Mouse (Mus musculus) G1E (cell line): Measurements from ENCODE around the gene Phlda3. TPM values are rescaled to one million over a fixed set of nuclear protein-coding genes. Genes with fewer than 3 reads are reported as not detected.
A peak's percentile ranks its signal among the peaks of the same experiment; 100 is the strongest.

Experiments
- ATAC-seq: 2 replicates; pipeline ENCODE4 v1.8.0; 2016; ENCODE audit warnings: mild to moderate bottlenecking; ENCODE audit not compliant: insufficient number of reproducible peaks, poor library complexity, low FRiP score, severe bottlenecking; ENCODE audit errors: extremely low read depth
- DNase-seq: peaks from one replicate; pipeline ENCODE4 v3.0.0; 2012; ENCODE audit warnings: low spot score
- H3K27me3 ChIP-seq: 2 replicates; pipeline ENCODE4 v1.6.1; 2012; ENCODE audit warnings: mild to moderate bottlenecking, low read length, inconsistent platforms; ENCODE audit not compliant: insufficient read depth
- H3K36me3 ChIP-seq: replicated peaks from 2 replicates; pipeline ENCODE3; 2012; ENCODE audit warnings: mild to moderate bottlenecking, inconsistent platforms
- H3K4me1 ChIP-seq: 2 replicates; pipeline ENCODE4 v1.6.1; 2012; ENCODE audit warnings: low read depth, low read length, inconsistent platforms, mixed read lengths; ENCODE audit not compliant: insufficient read depth
- H3K4me3 ChIP-seq: 2 replicates; pipeline ENCODE4 v1.5.1; 2012; ENCODE audit warnings: low read depth, mild to moderate bottlenecking, inconsistent platforms, low read length, moderate library complexity, mixed read lengths
- H3K9me3 ChIP-seq: replicated peaks from 2 replicates; pipeline ENCODE4 v1.6.1; 2012; ENCODE audit warnings: inconsistent platforms
- CTCF ChIP-seq: IDR thresholded peaks from 2 replicates; pipeline ENCODE4 v1.5.1; 2012; ENCODE audit warnings: low read depth, low read length, inconsistent platforms, mixed read lengths
- GATA1 ChIP-seq: IDR thresholded peaks from 2 replicates; pipeline ENCODE4 v1.6.1; 2012; ENCODE audit warnings: borderline replicate concordance, low read length, inconsistent platforms, mixed read lengths
- GATA2 ChIP-seq: IDR thresholded peaks from 2 replicates; pipeline ENCODE4 v1.6.1; 2012; ENCODE audit warnings: low read depth, low read length, inconsistent platforms, borderline replicate concordance
- POLR2AphosphoS5 ChIP-seq: IDR thresholded peaks from 2 replicates; pipeline ENCODE4 v1.6.1; 2012; ENCODE audit warnings: low read depth, low read length, inconsistent platforms; ENCODE audit not compliant: insufficient replicate concordance
- TAL1 ChIP-seq: conservative IDR thresholded peaks from 2 replicates; pipeline ENCODE4 v1.6.1; 2012; ENCODE audit warnings: low read depth, low read length, inconsistent platforms, mixed read lengths
- polyA plus RNA-seq: library from polyadenylated mRNA; stranded (reverse); fragments of >175 nt; gene quantifications from 2 replicates; pipeline ENCODE4 v1.2.3, GENCODE M21; 2012
- total RNA-seq, 2 experiments: library from RNA; stranded (forward) in 1 of 2; stranded (reverse) in 1 of 2; fragments of 200-1000 nt in 1 of 2; fragments of >200 nt in 1 of 2; fragmentation: Nextera tagmentation in 1 of 2; gene quantifications; 2 replicates each; pipeline ENCODE4 v1.2.3; 2014 to 2017

The Phlda3 gene
- total and polyA plus RNA-seq, 3 experiments: 0.98 to 5.2 TPM; not detected in 1

- Histone ChIP-seq H3K36me3 (no peaks in the 10 kb centered on the region), H3K4me1 (peaks cover 5% of the 10 kb centered on the region; the same call in 1 of the 2 replicates), H3K9me3 (no peaks in the 10 kb centered on the region), H3K4me3 (0 out of 2 replicates have a peak overlapping the region, but pooled peaks have one; percentile 17), H3K27me3 (peaks cover 27% of the 10 kb centered on the region)
- no peak for ATAC-seq
- no peak for DNase-seq
- TF ChIP-seq POLR2AphosphoS5: no peak
- no peak for TF ChIP-seq CTCF
- no peak for TF ChIP-seq GATA1
- no peak for TF ChIP-seq TAL1
- TF ChIP-seq GATA2: no peak
These were observed 37.1 kb upstream of the Phlda3 start for GRCm38 (mm10) chr1:135728631-135729366.

DNA sequence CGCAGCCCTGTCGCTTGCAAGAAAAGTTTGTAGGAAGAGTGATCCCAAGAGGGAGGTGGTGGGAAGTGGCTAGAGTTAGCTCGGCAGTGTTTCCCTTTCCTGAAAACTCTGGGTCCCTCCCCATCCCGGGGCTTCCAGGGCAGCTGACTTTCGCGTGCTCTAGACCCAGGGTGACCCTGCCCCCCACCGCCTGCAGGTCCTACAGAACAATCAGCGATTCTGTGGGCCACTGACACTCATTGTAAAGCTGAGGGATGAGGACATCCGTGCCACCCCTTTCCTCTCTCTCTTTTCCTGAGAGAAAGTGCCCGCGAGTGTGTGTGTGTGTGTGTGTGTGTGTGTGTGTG, 36.6 kb upstream of the Phlda3 start:
- TF ChIP-seq GATA1 (no peak), CTCF (no peak), GATA2 (no peak), TAL1 (no peak), POLR2AphosphoS5 (no peak)
- H3K4me3 ChIP-seq: 0 out of 2 replicates have a peak overlapping the region, but pooled peaks have one; percentile 17
- no peaks in the 10 kb centered on the region for H3K9me3 ChIP-seq
- H3K36me3 ChIP-seq: no peaks in the 10 kb centered on the region
- peaks cover 30% of the 10 kb centered on the region for H3K27me3 ChIP-seq
- ATAC-seq (no peak), DNase-seq (no peak)
- H3K4me1 ChIP-seq: peaks cover 5% of the 10 kb centered on the region; the same call in 1 of the 2 replicates

GRCm38 (mm10) chr1:135729821-135730220, 36.1 kb upstream of the Phlda3 start:
- peaks cover 31% of the 10 kb centered on the region for H3K27me3 ChIP-seq

GRCm38 (mm10) chr1:135730296-135730695, 35.6 kb upstream of the Phlda3 start:
- Histone ChIP-seq H3K4me3 (no peak overlapping the region), H3K36me3 (no peaks in the 10 kb centered on the region), H3K27me3 (peaks cover 32% of the 10 kb centered on the region), H3K9me3 (no peaks in the 10 kb centered on the region), H3K4me1 (peaks cover 5% of the 10 kb centered on the region; the same call in 1 of the 2 replicates)
- no peak for ATAC-seq
- no peak for DNase-seq
- TF ChIP-seq CTCF: no peak
- TF ChIP-seq GATA2: no peak
- TF ChIP-seq POLR2AphosphoS5: no peak
- TF ChIP-seq TAL1: no peak
- no peak for TF ChIP-seq GATA1

More at GRCm38 (mm10) chr1:135729821-135730220, 36.1 kb upstream of the Phlda3 start:
- DNase-seq (no peak), ATAC-seq (no peak)
- Histone ChIP-seq H3K4me1 (peaks cover 5% of the 10 kb centered on the region; the same call in 1 of the 2 replicates), H3K36me3 (no peaks in the 10 kb centered on the region), H3K9me3 (no peaks in the 10 kb centered on the region), H3K4me3 (no peak overlapping the region)
- TF ChIP-seq CTCF (no peak), POLR2AphosphoS5 (no peak)

DNA sequence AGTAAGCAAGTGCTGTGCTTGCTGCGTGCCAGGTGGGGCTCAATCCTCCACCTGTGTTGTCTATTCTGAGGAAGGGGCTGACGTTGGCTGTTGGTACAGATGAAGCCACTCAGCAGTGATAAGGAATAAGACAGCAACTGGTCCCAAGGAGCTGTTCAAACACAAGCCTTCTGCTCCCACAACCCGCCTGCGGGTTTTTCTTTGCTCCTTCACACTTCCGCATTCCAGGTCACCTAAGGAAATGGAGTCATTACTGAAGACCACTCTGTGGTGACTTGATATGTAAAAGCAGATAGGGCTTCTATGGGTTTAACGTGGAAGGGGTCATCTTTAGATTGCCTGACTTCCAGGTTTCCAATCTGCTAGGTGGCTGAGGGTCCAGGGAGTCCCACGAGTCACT, 34.5 kb upstream of the Phlda3 start:
- Histone ChIP-seq H3K36me3 (no peaks in the 10 kb centered on the region), H3K27me3 (peaks cover 34% of the 10 kb centered on the region), H3K4me1 (peaks cover 5% of the 10 kb centered on the region; the same call in 1 of the 2 replicates), H3K9me3 (no peaks in the 10 kb centered on the region), H3K4me3 (no peak overlapping the region)
- ATAC-seq: no peak
- DNase-seq: no peak
- TF ChIP-seq GATA2 (no peak), GATA1 (no peak), CTCF (no peak), POLR2AphosphoS5 (no peak), TAL1 (no peak)

DNA sequence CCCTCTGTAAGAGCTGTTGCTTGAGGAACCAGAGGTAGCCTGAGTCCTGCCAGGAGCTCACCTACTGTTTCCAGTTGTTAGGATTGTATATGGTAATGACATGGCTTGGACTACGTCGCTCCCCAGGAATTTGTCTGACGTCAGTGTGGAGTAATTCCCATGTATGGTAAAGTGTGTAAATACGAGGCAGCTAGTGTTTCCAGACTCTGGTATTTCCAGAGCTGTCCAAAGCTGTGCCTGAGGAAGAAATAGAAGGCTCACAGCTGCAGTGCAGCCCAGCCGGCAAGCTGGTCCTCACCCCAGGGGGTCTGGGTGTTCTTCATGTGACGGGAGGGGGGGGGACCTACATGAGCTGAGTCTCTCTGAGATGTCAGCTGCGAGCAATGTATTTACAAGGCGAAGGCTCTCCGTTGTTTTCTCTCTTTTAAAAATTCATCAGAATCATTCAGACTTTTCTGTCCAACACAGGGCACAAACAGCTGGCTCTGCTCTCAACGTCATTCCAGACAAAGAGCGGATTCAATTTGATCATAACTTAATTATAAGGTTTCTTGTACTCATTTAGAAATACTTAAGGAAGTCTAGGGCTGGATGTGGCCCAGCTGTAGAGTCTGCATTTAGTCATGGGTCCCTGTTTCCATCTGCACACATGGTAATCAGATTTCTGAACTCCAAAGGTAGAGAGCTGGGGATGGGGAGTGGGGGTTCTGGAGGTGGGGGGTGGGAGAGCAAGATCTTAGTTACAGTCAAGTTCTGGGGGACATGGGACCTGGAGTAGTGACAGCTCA, 33.8 kb upstream of the Phlda3 start:
- Histone ChIP-seq H3K36me3 (no peaks in the 10 kb centered on the region), H3K4me1 (peaks cover 5% of the 10 kb centered on the region; the same call in 1 of the 2 replicates), H3K4me3 (no peak overlapping the region), H3K27me3 (peaks cover 34% of the 10 kb centered on the region), H3K9me3 (no peaks in the 10 kb centered on the region)
- DNase-seq (no peak), ATAC-seq (no peak)
- TF ChIP-seq GATA1 (no peak), POLR2AphosphoS5 (no peak), CTCF (no peak)
